Mouse (Mus musculus) cerebellum, adult 9-10 months (tissue): ENCODE results near the gene Olfr695.
"Not testable (repeated sequence)": the region's sequence is repeated elsewhere in the genome, so short reads cannot be mapped to it uniquely, and the experiment has no call there.

Experiments
- DNase-seq: peaks from one replicate; pipeline ENCODE4 v3.0.0; 2022

Gene Olfr695

GRCm38 (mm10) chr7:106716296-106716695 lies at the start of gene Olfr695:
Gene Olfr695, minus strand, starts transcription at chr7:106716396.
- no peak for DNase-seq

GRCm38 (mm10) chr7:106761008-106761407 lies 44.8 kb upstream of the Olfr695 start:
- DNase-seq: not testable (repeated sequence)

GRCm38 (mm10) chr7:106758800-106759199 lies 42.6 kb upstream of the Olfr695 start:
- no peak for DNase-seq

GRCm38 (mm10) chr7:106755297-106755696 lies 39.1 kb upstream of the Olfr695 start, which contains the start of gene Olfr698:
Gene Olfr698, minus strand, starts transcription at chr7:106755397.
- no peak for DNase-seq

- no peak for DNase-seq
Measured at GRCm38 (mm10) chr7:106745811-106746210, 29.6 kb upstream of the Olfr695 start.

- DNase-seq: no peak
Measured at GRCm38 (mm10) chr7:106742343-106742742, 26.1 kb upstream of the Olfr695 start, which contains the start of gene Olfr697. Gene Olfr697, minus strand, starts transcription at chr7:106742443.

GRCm38 (mm10) chr7:106737028-106737427 lies 20.8 kb upstream of the Olfr695 start:
- no peak for DNase-seq

- no peak for DNase-seq
Measured at GRCm38 (mm10) chr7:106733717-106734116, 17.5 kb upstream of the Olfr695 start.

GRCm38 (mm10) chr7:106725654-106726053 lies 9.5 kb upstream of the Olfr695 start:
- DNase-seq: not testable (repeated sequence)

- DNase-seq: no peak
Measured at GRCm38 (mm10) chr7:106711463-106711862, 4.7 kb downstream of the Olfr695 start.

GRCm38 (mm10) chr7:106707705-106708104 lies 8.5 kb downstream of the Olfr695 start:
- not testable (repeated sequence) for DNase-seq

GRCm38 (mm10) chr7:106696891-106697290 lies 19.3 kb downstream of the Olfr695 start:
- no peak for DNase-seq

GRCm38 (mm10) chr7:106692976-106693375 lies 23.2 kb downstream of the Olfr695 start:
- DNase-seq: no peak

- DNase-seq: no peak
Measured at GRCm38 (mm10) chr7:106691714-106692113, 24.5 kb downstream of the Olfr695 start, which contains the start of gene Olfr694. Gene Olfr694, minus strand, starts transcription at chr7:106691814.

GRCm38 (mm10) chr7:106685382-106685781 lies 30.8 kb downstream of the Olfr695 start:
- DNase-seq: no peak

- no peak for DNase-seq
Measured at GRCm38 (mm10) chr7:106680484-106680883, 35.7 kb downstream of the Olfr695 start, which contains the start of gene Olfr693. Gene Olfr693, minus strand, starts transcription at chr7:106680584.
